Mouse (Mus musculus) B cell, adult 67 days (primary cell): ENCODE results near the gene Ankrd13c. TPM values are rescaled to one million over a fixed set of nuclear protein-coding genes. Genes with fewer than 3 reads are reported as not detected.

Source experiments
- total RNA-seq, 2 experiments: library from RNA; stranded (reverse); gene quantifications; 4 replicates each; pipeline ENCODE4 v1.2.4; 2023

Gene Ankrd13c
- 10 to 100 TPM; 72.3 to 88.9 TPM for total RNA-seq

GRCm38 (mm10) chr3:157946843-157947358 is at the start of gene Ankrd13c:
TSS of gene Ankrd13c (plus strand) at chr3:157947239.

GRCm38 (mm10) chr3:157924692-157925328 is 22.2 kb upstream of the Ankrd13c start, which contains the start of gene Cth:
TSS of gene Cth (minus strand) at chr3:157925077.

GRCm38 (mm10) chr3:158036329-158036988 is 89.4 kb downstream of the Ankrd13c start, which contains the start of the genes Srsf11 and Lrrc40:
TSS of gene Srsf11 (minus strand) at chr3:158036639.
TSS of gene Lrrc40 (plus strand) at chr3:158036662.

Other genes starting within 250 kb of the Ankrd13c start
- under 1 TPM in 1 of 2 experiments, not detected in 1; 0.87 TPM for gene Cth, start 22.2 kb upstream of the Ankrd13c start, total RNA-seq
- 100 to 1,000 TPM; 407 to 414 TPM for gene Srsf11, start 89.4 kb downstream of the Ankrd13c start, total RNA-seq
- gene Lrrc40, start 89.4 kb downstream of the Ankrd13c start, total RNA-seq = 10 to 100 TPM; 22.1 to 31.7 TPM